Mouse (Mus musculus): Measurements from ENCODE around the gene Gm17359. TPM values are rescaled to one million over a fixed set of nuclear protein-coding genes. Genes with fewer than 3 reads are reported as not detected.
A peak's percentile ranks its signal among the peaks of the same experiment; 100 is the strongest.

Gene Gm17359
- polyA plus RNA-seq, 1 experiment from 2014 or later = not detected

- Histone ChIP-seq H3K4me1 (no peaks in the 10 kb centered on the region), H3K27me3 (no peaks in the 10 kb centered on the region)
- WGBS = 52% methylated on average over 8 of the region's 8 CpGs
These were observed 29.6 kb downstream of the Gm17359 start for GRCm38 (mm10) chr3:79366098-79366497.

GRCm38 (mm10) chr3:79368306-79368705, 31.8 kb downstream of the Gm17359 start:
- no peaks in the 10 kb centered on the region for H3K4me1 ChIP-seq
- no peak overlapping the region for H3K4me3 ChIP-seq
- H3K27ac ChIP-seq = no peak overlapping the region
- H3K9me3 ChIP-seq (replicated peaks) = no peaks in the 10 kb centered on the region
- H3K36me3 ChIP-seq (ENCODE audit: poor library complexity, severe bottlenecking) = no peaks in the 10 kb centered on the region
- no peak overlapping the region for H3K9ac ChIP-seq
- ATAC-seq = no peak
- no peak overlapping the region for H3K4me2 ChIP-seq
- no peaks in the 10 kb centered on the region for H3K27me3 ChIP-seq
- WGBS = 69% methylated on average over 6 of the region's 6 CpGs

More at GRCm38 (mm10) chr3:79366098-79366497, 29.6 kb downstream of the Gm17359 start:
- no peak overlapping the region for H3K27ac ChIP-seq
- no peak overlapping the region for H3K9ac ChIP-seq
- H3K4me2 ChIP-seq = no peak overlapping the region
- ATAC-seq = no peak
- no peaks in the 10 kb centered on the region for H3K9me3 ChIP-seq (replicated peaks)
- no peaks in the 10 kb centered on the region for H3K36me3 ChIP-seq (ENCODE audit: poor library complexity, severe bottlenecking)
- H3K4me3 ChIP-seq = no peak overlapping the region

- 63% methylated on average over 4 of the region's 4 CpGs for WGBS
These were observed 34.0 kb downstream of the Gm17359 start for GRCm38 (mm10) chr3:79370385-79370929.

GRCm38 (mm10) chr3:79371506-79372195, 35.2 kb downstream of the Gm17359 start:
- Histone ChIP-seq H3K9me3 (replicated peaks) (no peaks in the 10 kb centered on the region), H3K4me2 (no peak overlapping the region), H3K27ac (no peak overlapping the region), H3K4me3 (no peak overlapping the region), H3K4me1 (no peaks in the 10 kb centered on the region), H3K27me3 (no peaks in the 10 kb centered on the region), H3K9ac (no peak overlapping the region), H3K36me3 (ENCODE audit: poor library complexity, severe bottlenecking) (no peaks in the 10 kb centered on the region)
- 80% methylated on average over 7 of the region's 7 CpGs for WGBS
- ATAC-seq = no peak

More at GRCm38 (mm10) chr3:79370385-79370929, 34.0 kb downstream of the Gm17359 start:
- Histone ChIP-seq H3K9me3 (replicated peaks) (no peaks in the 10 kb centered on the region), H3K4me3 (no peak overlapping the region), H3K9ac (no peak overlapping the region), H3K27ac (no peak overlapping the region), H3K4me1 (no peaks in the 10 kb centered on the region), H3K36me3 (ENCODE audit: poor library complexity, severe bottlenecking) (no peaks in the 10 kb centered on the region), H3K27me3 (no peaks in the 10 kb centered on the region), H3K4me2 (no peak overlapping the region)
- no peak for ATAC-seq

- Histone ChIP-seq H3K9me3 (replicated peaks) (no peaks in the 10 kb centered on the region), H3K27ac (no peak overlapping the region), H3K4me1 (no peaks in the 10 kb centered on the region), H3K4me2 (no peak overlapping the region), H3K36me3 (ENCODE audit: poor library complexity, severe bottlenecking) (no peaks in the 10 kb centered on the region), H3K27me3 (no peaks in the 10 kb centered on the region), H3K4me3 (no peak overlapping the region), H3K9ac (no peak overlapping the region)
- no peak for ATAC-seq
- WGBS = 57% methylated on average over 3 of the region's 3 CpGs
These were observed 37.5 kb downstream of the Gm17359 start for GRCm38 (mm10) chr3:79373930-79374329.

- H3K27me3 ChIP-seq = no peaks in the 10 kb centered on the region
- H3K27ac ChIP-seq = no peak overlapping the region
- no peak for ATAC-seq
- WGBS = 13% methylated on average over 3 of the region's 3 CpGs
- H3K9ac ChIP-seq = no peak overlapping the region
- H3K9me3 ChIP-seq (replicated peaks) = no peaks in the 10 kb centered on the region
- H3K4me1 ChIP-seq = no peaks in the 10 kb centered on the region
- H3K36me3 ChIP-seq (ENCODE audit: poor library complexity, severe bottlenecking) = no peaks in the 10 kb centered on the region
- no peak overlapping the region for H3K4me3 ChIP-seq
- H3K4me2 ChIP-seq = no peak overlapping the region
These were observed 41.6 kb downstream of the Gm17359 start for GRCm38 (mm10) chr3:79378086-79378485.

- no peaks in the 10 kb centered on the region for H3K4me1 ChIP-seq
- H3K27me3 ChIP-seq = no peaks in the 10 kb centered on the region
- no peaks in the 10 kb centered on the region for H3K36me3 ChIP-seq (ENCODE audit: poor library complexity, severe bottlenecking)
- no peak for ATAC-seq
- H3K27ac ChIP-seq = no peak overlapping the region
- H3K9ac ChIP-seq = no peak overlapping the region
- WGBS = 87% methylated on average over 14 of the region's 14 CpGs
- H3K4me3 ChIP-seq = no peak overlapping the region
- no peaks in the 10 kb centered on the region for H3K9me3 ChIP-seq (replicated peaks)
- no peak overlapping the region for H3K4me2 ChIP-seq
These were observed 42.9 kb downstream of the Gm17359 start for GRCm38 (mm10) chr3:79379255-79379836.

- Histone ChIP-seq H3K9ac (no peak overlapping the region), H3K36me3 (ENCODE audit: poor library complexity, severe bottlenecking) (no peaks in the 10 kb centered on the region), H3K4me2 (no peak overlapping the region), H3K9me3 (replicated peaks) (no peaks in the 10 kb centered on the region), H3K27ac (no peak overlapping the region), H3K4me3 (no peak overlapping the region), H3K27me3 (no peaks in the 10 kb centered on the region), H3K4me1 (no peaks in the 10 kb centered on the region)
- no peak for ATAC-seq
- 77% methylated on average over 6 of the region's 6 CpGs for WGBS
These were observed 43.6 kb downstream of the Gm17359 start for GRCm38 (mm10) chr3:79379873-79380595.

GRCm38 (mm10) chr3:79381398-79381797, 44.9 kb downstream of the Gm17359 start:
- Histone ChIP-seq H3K27ac (no peak overlapping the region), H3K4me3 (no peak overlapping the region), H3K9me3 (replicated peaks) (no peaks in the 10 kb centered on the region), H3K4me1 (peaks cover 4% of the 10 kb centered on the region), H3K4me2 (no peak overlapping the region), H3K9ac (no peak overlapping the region), H3K36me3 (ENCODE audit: poor library complexity, severe bottlenecking) (no peaks in the 10 kb centered on the region), H3K27me3 (no peaks in the 10 kb centered on the region)
- ATAC-seq = no peak
- WGBS = 88% methylated on average over 4 of the region's 4 CpGs

GRCm38 (mm10) chr3:79385434-79386029, 49.1 kb downstream of the Gm17359 start:
- Histone ChIP-seq H3K27ac (no peak overlapping the region), H3K9ac (no peak overlapping the region), H3K4me1 (peaks cover 4% of the 10 kb centered on the region), H3K36me3 (ENCODE audit: poor library complexity, severe bottlenecking) (no peaks in the 10 kb centered on the region), H3K9me3 (replicated peaks) (no peaks in the 10 kb centered on the region), H3K27me3 (no peaks in the 10 kb centered on the region), H3K4me3 (no peak overlapping the region), H3K4me2 (no peak overlapping the region)
- ATAC-seq = peak; percentile 65
- WGBS = 7% methylated on average over 8 of the region's 8 CpGs

GRCm38 (mm10) chr3:79389081-79389480, 52.6 kb downstream of the Gm17359 start:
- H3K36me3 ChIP-seq (ENCODE audit: poor library complexity, severe bottlenecking) = no peaks in the 10 kb centered on the region
- H3K27me3 ChIP-seq = no peaks in the 10 kb centered on the region
- no peak overlapping the region for H3K27ac ChIP-seq
- H3K4me1 ChIP-seq = peaks cover 4% of the 10 kb centered on the region
- peak; percentile 69 for ATAC-seq
- no peak overlapping the region for H3K4me2 ChIP-seq
- 51% methylated on average over 4 of the region's 4 CpGs for WGBS
- no peak overlapping the region for H3K4me3 ChIP-seq
- H3K9ac ChIP-seq = no peak overlapping the region
- H3K9me3 ChIP-seq (replicated peaks) = no peaks in the 10 kb centered on the region

GRCm38 (mm10) chr3:79400552-79400951, 64.1 kb downstream of the Gm17359 start:
- H3K27me3 ChIP-seq = no peaks in the 10 kb centered on the region
- WGBS = 80% methylated on average over 4 of the region's 4 CpGs
- no peaks in the 10 kb centered on the region for H3K4me1 ChIP-seq
- H3K9ac ChIP-seq = no peak overlapping the region
- no peak overlapping the region for H3K4me3 ChIP-seq
- no peaks in the 10 kb centered on the region for H3K9me3 ChIP-seq (replicated peaks)
- no peak overlapping the region for H3K27ac ChIP-seq
- ATAC-seq = no peak
- no peak overlapping the region for H3K4me2 ChIP-seq
- H3K36me3 ChIP-seq (ENCODE audit: poor library complexity, severe bottlenecking) = no peaks in the 10 kb centered on the region
